Mouse (Mus musculus): ENCODE results near the gene Ncoa6. TPM values are rescaled to one million over a fixed set of nuclear protein-coding genes. Genes with fewer than 3 reads are reported as not detected.

Ncoa6 gene
- 10.6 and 11.3 TPM in 2 replicates for polyA plus RNA-seq (2015; fragmentation: Nextera tagmentation; extraction: Ambion mirVana)

DNA sequence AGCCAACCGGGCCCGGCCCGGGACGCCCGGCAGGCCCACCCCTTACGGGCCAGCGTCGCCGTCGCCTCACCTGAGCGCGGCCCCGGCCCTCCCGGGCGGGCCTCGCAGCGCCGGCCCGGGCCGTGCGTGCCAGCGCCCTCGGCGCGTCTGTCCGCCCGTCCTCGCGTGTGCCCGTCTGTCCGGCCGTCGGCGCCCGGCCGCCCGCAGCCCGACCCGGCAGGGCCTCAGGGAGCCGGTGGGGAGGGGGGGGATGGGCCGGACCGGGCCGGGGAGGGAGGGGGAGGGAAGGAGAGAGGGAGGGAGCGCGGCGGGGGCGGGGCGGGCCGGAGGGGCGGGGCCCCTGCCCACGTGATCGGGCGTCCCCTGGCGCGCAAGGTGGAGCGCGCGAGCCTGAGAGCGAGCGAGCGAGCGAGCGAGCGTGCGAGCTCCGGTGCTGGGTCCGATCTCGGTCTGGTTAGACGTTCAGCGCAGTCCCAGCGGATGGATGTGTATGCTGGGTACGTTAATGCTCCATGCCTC, at the start of gene Ncoa6:
Gene Ncoa6, minus strand, starts transcription at position 325 of the 519 bp plus-strand sequence.
- Histone ChIP-seq H3K4me2 (replicated peaks; ENCODE audit: low read depth) (peak within 1 kb of the TSS; percentile 80), H3K9me3 (ENCODE audit: control insufficient read depth, low read length) (no peaks in the 10 kb centered on the region), H3K27ac (replicated peaks) (peak within 1 kb of the TSS; percentile 98), H3K36me3 (ENCODE audit: control insufficient read depth, insufficient read depth, low read length) (no peaks in the 10 kb centered on the region), H3K9ac (ENCODE audit: low read length) (peak within 1 kb of the TSS; percentile 98), H3K27me3 (ENCODE audit: control insufficient read depth, insufficient read depth, low read length) (no peaks in the 10 kb centered on the region), H3K4me1 (replicated peaks; ENCODE audit: control insufficient read depth, insufficient read depth) (peaks cover 3% of the 10 kb centered on the region; the same call in 1 of the 2 replicates), H3K4me3 (ENCODE audit: low read depth, low read length) (peak within 1 kb of the TSS; percentile 85)
- TF ChIP-seq EP300 (optimal IDR thresholded peaks at IDR 0.05) (no peak), CTCF (IDR thresholded peaks at IDR 0.05; ENCODE audit: low read depth) (0 out of 2 replicates have a peak, but pooled peaks have one; percentile 22)
- ATAC-seq (ENCODE audit: low FRiP score, low TSS enrichment) (peak; percentile 85), DNase-seq (ENCODE audit: low spot score) (peak; percentile 90)
- WGBS: under 1% methylated on average over 30 of the region's 72 CpGs

GRCm38 (mm10) chr2:155518531-155519270, 45.0 kb upstream of the Ncoa6 start:
- no peaks in the 10 kb centered on the region for H3K9me3 ChIP-seq (ENCODE audit: control insufficient read depth, low read length)
- TF ChIP-seq CTCF (IDR thresholded peaks at IDR 0.05; ENCODE audit: low read depth) (no peak), EP300 (optimal IDR thresholded peaks at IDR 0.05) (no peak)
- no peaks in the 10 kb centered on the region for H3K27me3 ChIP-seq (ENCODE audit: control insufficient read depth, insufficient read depth, low read length)
- DNase-seq (ENCODE audit: low spot score) (peak; percentile 14), ATAC-seq (ENCODE audit: low FRiP score, low TSS enrichment) (no peak)
- H3K4me1 ChIP-seq (replicated peaks; ENCODE audit: control insufficient read depth, insufficient read depth): no peaks in the 10 kb centered on the region
- peak overlapping the region; percentile 61 for H3K9ac ChIP-seq (ENCODE audit: low read length)
- peak overlapping the region; percentile 77 for H3K4me3 ChIP-seq (ENCODE audit: low read depth, low read length)
- H3K27ac ChIP-seq (replicated peaks): peak overlapping the region; percentile 71; the same call in 1 of the 2 replicates
- H3K36me3 ChIP-seq (ENCODE audit: control insufficient read depth, insufficient read depth, low read length): no peaks in the 10 kb centered on the region
- WGBS: 24% methylated on average over 18 of the region's 18 CpGs
- peak overlapping the region; percentile 87 for H3K4me2 ChIP-seq (replicated peaks; ENCODE audit: low read depth)

DNA sequence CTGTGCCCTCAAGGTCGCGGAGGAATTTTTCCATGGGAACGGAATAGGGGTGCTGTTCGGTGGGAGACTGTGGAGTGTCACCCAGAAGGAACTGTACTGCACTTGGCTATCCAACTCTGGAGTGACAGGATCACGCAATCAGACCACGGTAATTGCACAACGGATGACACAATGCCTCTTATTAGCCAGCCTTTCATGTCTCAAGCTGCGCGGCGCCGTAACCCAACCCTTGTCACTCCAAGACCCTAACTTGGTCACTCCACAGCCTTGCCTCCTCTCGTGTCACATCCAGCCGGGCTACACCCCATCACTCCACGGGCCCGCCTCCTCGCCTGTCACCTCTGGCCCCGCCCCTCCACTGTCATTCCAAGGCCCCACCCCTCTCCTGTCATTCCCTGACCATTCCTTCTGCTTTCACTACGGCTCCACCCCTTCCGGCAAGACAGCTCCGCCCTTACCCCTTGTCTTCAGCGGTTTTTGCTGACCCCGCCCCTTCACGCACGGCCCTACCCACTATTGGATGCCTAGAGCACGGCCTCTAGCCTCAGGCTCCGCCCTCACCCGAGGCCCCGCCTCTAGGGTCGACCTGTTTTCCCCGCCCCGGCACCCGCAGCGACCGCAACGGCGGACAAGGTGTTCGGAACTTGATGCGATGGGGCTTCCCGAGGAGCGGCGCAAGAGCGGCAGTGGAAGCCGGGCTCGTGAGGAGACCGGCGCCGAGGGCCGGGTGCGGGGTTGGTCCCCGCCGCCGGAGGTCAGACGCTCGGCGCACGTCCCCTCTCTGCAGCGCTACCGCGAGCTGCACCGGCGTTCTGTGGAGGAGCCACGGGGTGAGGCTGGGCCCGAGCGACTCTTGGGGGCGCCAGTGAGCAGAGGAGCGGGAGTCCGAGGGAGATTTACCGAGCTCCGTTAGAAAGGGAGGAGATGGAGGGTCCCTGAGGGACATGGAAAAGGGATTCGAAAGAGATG, 44.0 kb upstream of the Ncoa6 start, which contains the start of the genes Acss2 and Ggt7:
Gene Acss2, plus strand, starts transcription at position 494 of the 969 bp plus-strand sequence.
Gene Ggt7, minus strand, starts transcription at position 783 of the 969 bp plus-strand sequence.
- peak within 1 kb of the TSS; percentile 61 for H3K9ac ChIP-seq (ENCODE audit: low read length)
- H3K4me3 ChIP-seq (ENCODE audit: low read depth, low read length): peak within 1 kb of the TSS; percentile 77
- DNase-seq (ENCODE audit: low spot score) (peak; percentile 99), ATAC-seq (ENCODE audit: low FRiP score, low TSS enrichment) (peak; percentile 99)
- TF ChIP-seq CTCF (IDR thresholded peaks at IDR 0.05; ENCODE audit: low read depth) (peak; percentile 90), EP300 (optimal IDR thresholded peaks at IDR 0.05) (no peak)
- no peaks in the 10 kb centered on the region for H3K9me3 ChIP-seq (ENCODE audit: control insufficient read depth, low read length)
- no peaks in the 10 kb centered on the region for H3K36me3 ChIP-seq (ENCODE audit: control insufficient read depth, insufficient read depth, low read length)
- no peaks in the 10 kb centered on the region for H3K4me1 ChIP-seq (replicated peaks; ENCODE audit: control insufficient read depth, insufficient read depth)
- H3K27me3 ChIP-seq (ENCODE audit: control insufficient read depth, insufficient read depth, low read length): no peaks in the 10 kb centered on the region
- peak within 1 kb of the TSS; percentile 71 for H3K27ac ChIP-seq (replicated peaks)
- 3% methylated on average over 70 of the region's 70 CpGs for WGBS
- peak within 1 kb of the TSS; percentile 87 for H3K4me2 ChIP-seq (replicated peaks; ENCODE audit: low read depth)

GRCm38 (mm10) chr2:155515941-155516340, 42.2 kb upstream of the Ncoa6 start:
- no peaks in the 10 kb centered on the region for H3K9me3 ChIP-seq (ENCODE audit: control insufficient read depth, low read length)
- no peak overlapping the region for H3K4me3 ChIP-seq (ENCODE audit: low read depth, low read length)
- TF ChIP-seq CTCF (IDR thresholded peaks at IDR 0.05; ENCODE audit: low read depth) (peak; percentile 100), EP300 (optimal IDR thresholded peaks at IDR 0.05) (no peak)
- H3K4me2 ChIP-seq (replicated peaks; ENCODE audit: low read depth): no peak overlapping the region
- WGBS: 4% methylated on average over 1 of the region's 1 CpGs
- H3K9ac ChIP-seq (ENCODE audit: low read length): no peak overlapping the region
- no peaks in the 10 kb centered on the region for H3K36me3 ChIP-seq (ENCODE audit: control insufficient read depth, insufficient read depth, low read length)
- no peaks in the 10 kb centered on the region for H3K27me3 ChIP-seq (ENCODE audit: control insufficient read depth, insufficient read depth, low read length)
- no peak overlapping the region for H3K27ac ChIP-seq (replicated peaks)
- H3K4me1 ChIP-seq (replicated peaks; ENCODE audit: control insufficient read depth, insufficient read depth): no peaks in the 10 kb centered on the region
- no peak for ATAC-seq (ENCODE audit: low FRiP score, low TSS enrichment)
- DNase-seq (ENCODE audit: low spot score): peak; percentile 62

DNA sequence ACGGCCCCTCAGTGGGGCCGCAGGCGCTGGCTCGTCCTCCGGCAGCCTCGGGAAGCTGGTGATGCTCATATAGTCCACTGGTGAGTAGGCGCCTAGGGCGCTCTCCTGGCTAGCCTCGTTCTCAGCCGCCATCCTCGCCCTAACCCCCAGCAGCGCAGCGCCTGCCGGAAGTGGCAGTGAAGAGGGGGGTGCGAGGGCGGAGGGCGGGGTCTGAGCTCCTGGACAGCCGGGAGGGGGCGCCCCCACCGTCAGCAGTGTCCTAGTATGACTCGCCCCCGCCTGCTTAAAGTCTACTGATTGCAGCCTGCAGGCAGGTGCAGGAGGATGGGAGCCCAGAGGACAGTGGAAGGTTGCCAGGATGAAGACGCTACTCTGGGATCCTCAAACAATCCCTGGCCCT, 41.0 kb upstream of the Ncoa6 start:
- Histone ChIP-seq H3K36me3 (ENCODE audit: control insufficient read depth, insufficient read depth, low read length) (no peaks in the 10 kb centered on the region), H3K9me3 (ENCODE audit: control insufficient read depth, low read length) (no peaks in the 10 kb centered on the region), H3K4me1 (replicated peaks; ENCODE audit: control insufficient read depth, insufficient read depth) (no peaks in the 10 kb centered on the region), H3K9ac (ENCODE audit: low read length) (peak overlapping the region; percentile 50), H3K27me3 (ENCODE audit: control insufficient read depth, insufficient read depth, low read length) (no peaks in the 10 kb centered on the region), H3K4me3 (ENCODE audit: low read depth, low read length) (peak overlapping the region; percentile 39), H3K4me2 (replicated peaks; ENCODE audit: low read depth) (peak overlapping the region; percentile 55), H3K27ac (replicated peaks) (no peak overlapping the region)
- WGBS: under 1% methylated on average over 23 of the region's 23 CpGs
- no peak for ATAC-seq (ENCODE audit: low FRiP score, low TSS enrichment)
- peak; percentile 74 for DNase-seq (ENCODE audit: low spot score)
- TF ChIP-seq EP300 (optimal IDR thresholded peaks at IDR 0.05) (no peak), CTCF (IDR thresholded peaks at IDR 0.05; ENCODE audit: low read depth) (peak; percentile 61)

Data from stomach, postnatal 0 days (tissue).